21 mouse cellular contexts compared by ENCODE assay signal in the genomic region with DNA sequence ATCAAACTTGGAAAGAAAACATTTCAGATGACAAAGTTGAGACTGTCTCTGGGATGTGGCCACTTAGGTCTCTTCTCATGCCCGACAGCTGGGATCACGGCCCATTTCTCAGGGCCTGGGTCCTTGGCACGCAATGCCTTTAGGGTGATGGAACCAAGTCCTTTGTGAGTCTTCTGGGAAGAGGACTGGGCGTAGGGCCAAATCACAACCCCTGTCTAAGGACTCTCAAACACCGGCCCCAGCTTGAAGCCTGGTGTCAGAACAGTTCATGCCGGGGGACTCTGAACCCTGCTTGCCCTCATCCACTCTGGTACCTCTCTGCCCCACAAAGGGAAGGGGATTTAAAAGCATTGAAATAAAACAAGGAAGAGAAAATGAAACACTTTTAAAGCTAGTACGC. TPM values are rescaled to one million over a fixed set of nuclear protein-coding genes. Genes with fewer than 3 reads are reported as not detected.
DNase-seq lines count a peak whose midpoint lies in the region; ATAC-seq and TF ChIP-seq lines count a peak whose summit lies in the region.
"Had no signal": no experiment of that assay in that cellular context is flagged by ENCODE, and none has a peak within 500 bp of the region (broad histone marks: within the 10 kb centered on the region; RNA-seq: fewer than 3 reads in every experiment).

No protein-coding gene starts in this region.

- ATAC-seq in forebrain, embryonic 16.5 days = peak; percentile 40; the same call in 1 of the 2 replicates
- no peak for ATAC-seq in forebrain, embryonic 12.5 days (ENCODE audit: low FRiP score)
- ATAC-seq in hindbrain, embryonic 16.5 days = peak; percentile 54; the same call in 1 of the 2 replicates
- ATAC-seq in hindbrain, embryonic 12.5 days (ENCODE audit: low FRiP score) = no peak
- ATAC-seq: activated CD4-positive, CD25-positive, alpha-beta regulatory T cell, adult 4 months; intestine, embryonic 15.5 days; liver, embryonic 12.5 days; midbrain, embryonic 15.5 days; Patski had no signal

- WGBS in forebrain, embryonic 16.5 days = 32% methylated on average over 7 of the region's 7 CpGs
- 65% methylated on average over 7 of the region's 7 CpGs for WGBS in forebrain, embryonic 12.5 days
- 56% methylated on average over 7 of the region's 7 CpGs for WGBS in hindbrain, embryonic 16.5 days
- WGBS in hindbrain, embryonic 12.5 days = 79% methylated on average over 7 of the region's 7 CpGs

- no peaks in the 10 kb centered on the region for H3K36me3 ChIP-seq in forebrain, embryonic 16.5 days (ENCODE audit: control insufficient read depth, insufficient read depth)
- no peaks in the 10 kb centered on the region for H3K36me3 ChIP-seq in forebrain, embryonic 12.5 days (replicated peaks)
- H3K36me3 ChIP-seq in hindbrain, embryonic 16.5 days (ENCODE audit: control insufficient read depth, insufficient read depth, low read length) = no peaks in the 10 kb centered on the region
- H3K36me3 ChIP-seq in hindbrain, embryonic 12.5 days = no peaks in the 10 kb centered on the region
- H3K36me3 ChIP-seq: embryonic facial prominence, embryonic 15.5 days; hindbrain, embryonic 10.5 days; intestine, embryonic 15.5 days; liver, embryonic 12.5 days; midbrain, embryonic 15.5 days had no signal

- H3K4me3 ChIP-seq in forebrain, embryonic 16.5 days (replicated peaks; ENCODE audit: low read length) = no peak overlapping the region
- no peak overlapping the region for H3K4me3 ChIP-seq in forebrain, embryonic 12.5 days (replicated peaks)
- H3K4me3 ChIP-seq in hindbrain, embryonic 16.5 days (ENCODE audit: low read length) = no peak overlapping the region
- no peak overlapping the region for H3K4me3 ChIP-seq in hindbrain, embryonic 12.5 days
- H3K4me3 ChIP-seq: embryonic facial prominence, embryonic 15.5 days; gastrocnemius, adult 2 months; hindbrain, embryonic 10.5 days; intestine, embryonic 15.5 days; limb, embryonic 10.5 days; liver, embryonic 12.5 days; midbrain, embryonic 15.5 days had no signal

- TF ChIP-seq POLR2A in brain, embryonic 14.5 days (IDR thresholded peaks at IDR 0.05; ENCODE audit: borderline replicate concordance, extremely low read depth, insufficient read depth, insufficient read length, poor library complexity, severe bottlenecking) = no peak

- intact Hi-C loops in left cerebral cortex, postnatal 4 days (cut with DNase I) = no loop called here
- intact Hi-C loops in left cerebral cortex, postnatal 36 days (cut with DNase I) = no loop called here

- DNase-seq in left cerebral cortex, postnatal 4 days = peak; percentile 71
- DNase-seq in left cerebral cortex, postnatal 36 days (ENCODE audit: low spot score in 2 of 2) = no peak
- peak; percentile 79 for DNase-seq in brain, embryonic 14.5 days (ENCODE audit: low read depth)
- DNase-seq: adrenal gland, postnatal 25 days; cerebellum, adult 8-10 months; gastrocnemius, adult 2 months; right cerebral cortex, adult 18-20 months; spleen, adult 18-20 months; thymus, adult 18-20 months had no signal

- H3K9ac ChIP-seq in forebrain, embryonic 16.5 days (replicated peaks; ENCODE audit: low read depth, low read length) = no peak overlapping the region
- no peak overlapping the region for H3K9ac ChIP-seq in forebrain, embryonic 12.5 days
- H3K9ac ChIP-seq in hindbrain, embryonic 16.5 days (ENCODE audit: low read depth, low read length) = no peak overlapping the region
- no peak overlapping the region for H3K9ac ChIP-seq in hindbrain, embryonic 12.5 days
- H3K9ac ChIP-seq: embryonic facial prominence, embryonic 15.5 days; intestine, embryonic 15.5 days; liver, embryonic 12.5 days; midbrain, embryonic 15.5 days had no signal

- TF ChIP-seq CTCF in brain, embryonic 14.5 days (IDR thresholded peaks at IDR 0.05; ENCODE audit: borderline replicate concordance, extremely low read depth, insufficient read depth, insufficient read length) = no peak

- H3K27ac ChIP-seq in forebrain, embryonic 16.5 days (ENCODE audit: low read length) = no peak overlapping the region
- H3K27ac ChIP-seq in forebrain, embryonic 12.5 days = no peak overlapping the region
- no peak overlapping the region for H3K27ac ChIP-seq in hindbrain, embryonic 16.5 days (ENCODE audit: low read depth, low read length)
- no peak overlapping the region for H3K27ac ChIP-seq in hindbrain, embryonic 12.5 days
- H3K27ac ChIP-seq: embryonic facial prominence, embryonic 15.5 days; gastrocnemius, adult 2 months; hindbrain, embryonic 10.5 days; intestine, embryonic 15.5 days; limb, embryonic 10.5 days; liver, embryonic 12.5 days; midbrain, embryonic 15.5 days had no signal

- no peaks in the 10 kb centered on the region for H3K9me3 ChIP-seq in forebrain, embryonic 16.5 days (ENCODE audit: control insufficient read depth, low read length)
- no peaks in the 10 kb centered on the region for H3K9me3 ChIP-seq in forebrain, embryonic 12.5 days
- no peaks in the 10 kb centered on the region for H3K9me3 ChIP-seq in hindbrain, embryonic 16.5 days (ENCODE audit: control insufficient read depth, low read length)
- no peaks in the 10 kb centered on the region for H3K9me3 ChIP-seq in hindbrain, embryonic 12.5 days (replicated peaks)
- H3K9me3 ChIP-seq: embryonic facial prominence, embryonic 15.5 days; hindbrain, embryonic 10.5 days; intestine, embryonic 15.5 days; limb, embryonic 10.5 days; liver, embryonic 12.5 days; midbrain, embryonic 15.5 days had no signal

- no peaks in the 10 kb centered on the region for H3K27me3 ChIP-seq in forebrain, embryonic 16.5 days (replicated peaks; ENCODE audit: control insufficient read depth, insufficient read depth, low read length)
- H3K27me3 ChIP-seq in forebrain, embryonic 12.5 days = no peaks in the 10 kb centered on the region
- H3K27me3 ChIP-seq in hindbrain, embryonic 16.5 days (replicated peaks; ENCODE audit: control insufficient read depth, insufficient read depth, low read length) = no peaks in the 10 kb centered on the region
- H3K27me3 ChIP-seq in hindbrain, embryonic 12.5 days = no peaks in the 10 kb centered on the region
- H3K27me3 ChIP-seq: embryonic facial prominence, embryonic 15.5 days; intestine, embryonic 15.5 days; liver, embryonic 12.5 days; midbrain, embryonic 15.5 days; Patski had no signal

- peaks cover 14% of the 10 kb centered on the region; the same call in 1 of the 2 replicates for H3K4me1 ChIP-seq in forebrain, embryonic 16.5 days (replicated peaks; ENCODE audit: control insufficient read depth, insufficient read depth, low read length)
- H3K4me1 ChIP-seq in forebrain, embryonic 12.5 days = peaks cover 11% of the 10 kb centered on the region; the same call in 1 of the 2 replicates
- H3K4me1 ChIP-seq in hindbrain, embryonic 16.5 days (ENCODE audit: control insufficient read depth, insufficient read depth, low read depth, low read length) = peaks cover 4% of the 10 kb centered on the region
- H3K4me1 ChIP-seq in hindbrain, embryonic 12.5 days = peaks cover 7% of the 10 kb centered on the region
- H3K4me1 ChIP-seq: hindbrain, embryonic 10.5 days; intestine, embryonic 15.5 days; liver, embryonic 12.5 days; midbrain, embryonic 15.5 days had no signal

- no peak overlapping the region for H3K4me2 ChIP-seq in forebrain, embryonic 16.5 days (ENCODE audit: low read length)
- no peak overlapping the region for H3K4me2 ChIP-seq in forebrain, embryonic 12.5 days
- H3K4me2 ChIP-seq in hindbrain, embryonic 16.5 days (ENCODE audit: low read length) = no peak overlapping the region
- H3K4me2 ChIP-seq in hindbrain, embryonic 12.5 days (replicated peaks) = no peak overlapping the region
- H3K4me2 ChIP-seq: embryonic facial prominence, embryonic 15.5 days; intestine, embryonic 15.5 days; liver, embryonic 12.5 days; midbrain, embryonic 15.5 days had no signal

RNA-seq across cellular contexts. Expression of a gene that starts 30.1 kb away (rescaled TPM):
- polyA plus RNA-seq in forebrain, embryonic 16.5 days (2015; fragmentation: Nextera tagmentation; extraction: Ambion mirVana) = 2.2 and 3.3 TPM in 2 replicates
- polyA plus RNA-seq in forebrain, embryonic 12.5 days (2016; fragmentation: Nextera tagmentation; extraction: Ambion mirVana) = 8.6 and 10.9 TPM in 2 replicates
- polyA plus RNA-seq in hindbrain, embryonic 16.5 days (2015; fragmentation: Nextera tagmentation; extraction: Ambion mirVana) = 4.1 and 5.3 TPM in 2 replicates
- polyA plus RNA-seq in hindbrain, embryonic 12.5 days (2016; fragmentation: Nextera tagmentation; extraction: Ambion mirVana) = 8.3 and 9.9 TPM in 2 replicates
- 1 to 10 TPM; 2.4 to 3.0 TPM for total RNA-seq in left cerebral cortex, postnatal 4 days (2021)
- 1 to 10 TPM; 1.4 to 1.6 TPM for total RNA-seq in left cerebral cortex, postnatal 36 days (2021)
- polyA plus RNA-seq in brain, embryonic 14.5 days (2012; rRNA removed) = 3.1 and 3.5 TPM in 2 replicates
- polyA plus RNA-seq: activated CD4-positive, CD25-positive, alpha-beta regulatory T cell, adult 4 months had no signal

RNA-seq across cellular contexts. Expression of a gene that starts 34.6 kb away (rescaled TPM):
- 3.1 and 3.3 TPM in 2 replicates for polyA plus RNA-seq in forebrain, embryonic 16.5 days (2015; fragmentation: Nextera tagmentation; extraction: Ambion mirVana)
- polyA plus RNA-seq in forebrain, embryonic 12.5 days (2016; fragmentation: Nextera tagmentation; extraction: Ambion mirVana) = 5.1 and 5.2 TPM in 2 replicates
- 1.9 and 2.1 TPM in 2 replicates for polyA plus RNA-seq in hindbrain, embryonic 16.5 days (2015; fragmentation: Nextera tagmentation; extraction: Ambion mirVana)
- 3.8 and 4.3 TPM in 2 replicates for polyA plus RNA-seq in hindbrain, embryonic 12.5 days (2016; fragmentation: Nextera tagmentation; extraction: Ambion mirVana)
- total RNA-seq in left cerebral cortex, postnatal 4 days (2021) = 10 to 100 TPM; 28.0 to 28.5 TPM
- total RNA-seq in left cerebral cortex, postnatal 36 days (2021) = 10 to 100 TPM; 31.8 to 35.5 TPM
- polyA plus RNA-seq in brain, embryonic 14.5 days (2012; rRNA removed) = 57.6 and 75.1 TPM in 2 replicates

Comparison
In these comparisons a context has a peak if more than half of its experiments do, and no peak if none do; other contexts are left out.
1. ATAC-seq: peak in forebrain, embryonic 16.5 days (single experiment) and hindbrain, embryonic 16.5 days (single experiment); none in forebrain, embryonic 12.5 days (single experiment) and hindbrain, embryonic 12.5 days (single experiment).
2. DNase-seq: peak in left cerebral cortex, postnatal 4 days (single experiment) and brain, embryonic 14.5 days (single experiment); none in left cerebral cortex, postnatal 36 days (0 of 2).